Mouse (Mus musculus): ENCODE data around the gene Cd9. TPM values are rescaled to one million over a fixed set of nuclear protein-coding genes. Genes with fewer than 3 reads are reported as not detected.

Gene Cd9
- polyA plus RNA-seq, 1 experiment from 2014 or later: 73.6 TPM

DNA sequence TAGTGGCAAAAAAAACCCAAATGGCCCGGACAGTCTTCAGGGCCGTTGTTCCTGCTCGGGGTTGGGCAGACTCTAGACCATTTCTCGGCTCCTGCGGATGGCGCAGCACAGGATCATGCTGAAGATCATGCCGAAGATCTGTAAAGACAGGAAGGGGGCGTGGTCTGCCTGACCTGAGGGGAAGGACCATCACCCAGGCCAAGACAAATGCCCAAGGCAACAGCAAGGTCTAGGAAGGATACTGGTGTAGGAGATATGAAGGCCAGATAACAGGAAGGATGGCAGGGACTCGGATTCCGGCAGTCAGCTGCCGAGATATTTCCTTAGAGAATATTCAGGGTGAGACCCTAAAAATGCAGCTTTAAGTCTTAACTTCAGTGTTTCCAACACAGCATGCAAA, 34.0 kb downstream of the Cd9 start:
- 0 out of 2 replicates have a peak, but pooled peaks cover 12% of the 10 kb centered on the region for H3K4me1 ChIP-seq (replicated peaks)
- no peak overlapping the region for H3K4me2 ChIP-seq
- H3K27me3 ChIP-seq (replicated peaks): no peaks in the 10 kb centered on the region
- no peak for ATAC-seq (ENCODE audit: insufficient number of reproducible peaks, low FRiP score)
- no peak overlapping the region for H3K9ac ChIP-seq
- H3K27ac ChIP-seq (ENCODE audit: poor library complexity, severe bottlenecking): no peak overlapping the region
- H3K4me3 ChIP-seq: no peak overlapping the region
- peaks cover 23% of the 10 kb centered on the region for H3K36me3 ChIP-seq
- H3K9me3 ChIP-seq (replicated peaks): no peaks in the 10 kb centered on the region
- WGBS: 77% methylated on average over 11 of the region's 11 CpGs

DNA sequence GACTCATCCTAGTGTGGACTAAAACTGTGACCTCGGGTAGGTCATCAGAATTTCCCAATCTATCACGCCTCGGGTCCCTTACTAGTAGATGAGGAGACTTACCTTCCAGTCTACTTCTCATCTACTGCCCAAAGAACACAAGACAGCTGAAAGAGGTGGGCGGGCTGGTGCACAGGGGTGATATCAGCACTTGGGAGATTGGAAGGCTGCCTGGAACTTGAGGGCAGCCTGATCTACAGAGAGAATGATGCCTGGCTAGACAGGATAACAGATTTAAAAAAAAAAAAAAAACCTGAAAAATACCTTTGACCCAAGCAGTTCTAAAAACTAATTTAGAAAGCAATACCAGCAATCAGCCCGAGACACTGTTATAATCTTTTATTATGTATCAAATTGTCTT, 34.7 kb downstream of the Cd9 start:
- H3K4me3 ChIP-seq: no peak overlapping the region
- no peak for ATAC-seq (ENCODE audit: insufficient number of reproducible peaks, low FRiP score)
- H3K9me3 ChIP-seq (replicated peaks): no peaks in the 10 kb centered on the region
- 80% methylated on average over 5 of the region's 5 CpGs for WGBS
- H3K27ac ChIP-seq (ENCODE audit: poor library complexity, severe bottlenecking): no peak overlapping the region
- H3K36me3 ChIP-seq: peaks cover 23% of the 10 kb centered on the region
- H3K4me2 ChIP-seq: no peak overlapping the region
- H3K9ac ChIP-seq: no peak overlapping the region
- H3K4me1 ChIP-seq (replicated peaks): 0 out of 2 replicates have a peak, but pooled peaks cover 5% of the 10 kb centered on the region
- no peaks in the 10 kb centered on the region for H3K27me3 ChIP-seq (replicated peaks)

DNA sequence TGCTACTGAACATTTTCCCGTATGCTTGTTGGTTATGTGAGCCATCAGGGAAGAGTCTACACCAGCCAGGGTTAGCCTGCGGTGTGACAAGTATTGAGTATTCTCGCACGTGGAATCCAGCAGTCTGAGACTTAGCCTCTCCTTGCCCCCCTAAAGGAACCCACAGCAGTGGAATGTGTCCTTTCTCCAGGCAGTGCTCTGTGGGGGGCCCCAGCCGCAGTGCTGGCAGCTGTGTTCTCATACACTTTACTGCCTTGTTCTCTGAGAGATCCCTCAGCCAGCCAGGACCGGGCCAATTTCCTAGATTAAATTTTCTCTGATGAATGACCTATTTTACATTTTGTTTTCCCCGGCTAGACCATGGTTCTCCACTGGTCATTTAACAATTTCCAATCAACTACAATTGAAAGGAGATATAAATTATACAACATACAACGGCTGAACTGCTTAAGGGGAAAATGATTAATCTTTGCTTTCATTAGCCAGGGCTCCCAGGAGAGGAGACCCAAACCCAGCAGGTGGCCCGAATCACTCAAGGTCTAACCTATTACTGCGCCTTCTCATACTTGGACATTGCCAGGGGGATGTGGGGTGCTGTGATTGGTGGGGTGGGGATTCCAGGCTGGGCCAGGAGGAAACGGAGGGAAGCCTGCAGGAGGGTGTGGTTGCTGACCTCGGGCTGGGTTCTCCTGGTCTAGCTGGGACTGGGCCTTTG, 38.6 kb downstream of the Cd9 start:
- 0 out of 2 replicates have a peak, but pooled peaks cover 2% of the 10 kb centered on the region for H3K4me1 ChIP-seq (replicated peaks)
- no peaks in the 10 kb centered on the region for H3K9me3 ChIP-seq (replicated peaks)
- no peaks in the 10 kb centered on the region for H3K27me3 ChIP-seq (replicated peaks)
- no peak overlapping the region for H3K4me2 ChIP-seq
- no peak for ATAC-seq (ENCODE audit: insufficient number of reproducible peaks, low FRiP score)
- WGBS: 55% methylated on average over 12 of the region's 12 CpGs
- H3K36me3 ChIP-seq: peaks cover 13% of the 10 kb centered on the region; the same call in 1 of the 2 replicates
- no peak overlapping the region for H3K4me3 ChIP-seq
- no peak overlapping the region for H3K27ac ChIP-seq (ENCODE audit: poor library complexity, severe bottlenecking)
- no peak overlapping the region for H3K9ac ChIP-seq

DNA sequence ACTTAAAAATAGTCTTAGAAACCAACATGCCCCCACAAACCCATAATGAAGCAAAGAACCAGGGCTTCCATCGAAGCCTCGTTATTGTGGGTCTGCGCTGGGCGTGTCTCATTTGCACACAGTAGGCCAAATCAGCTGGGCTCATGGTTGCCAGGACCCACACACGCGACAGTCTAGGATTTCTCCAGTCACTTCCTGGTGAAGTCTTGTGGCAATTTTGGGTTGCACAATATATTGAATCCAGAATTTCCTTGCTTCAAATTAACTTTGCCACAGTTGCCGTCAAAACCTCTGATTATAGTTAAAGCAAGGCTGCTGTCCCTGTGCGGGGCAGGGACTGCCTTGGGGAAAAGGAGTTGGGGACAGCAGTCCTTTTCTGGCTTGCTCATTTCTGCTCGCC, 39.9 kb downstream of the Cd9 start:
- Histone ChIP-seq H3K9ac (no peak overlapping the region), H3K27ac (ENCODE audit: poor library complexity, severe bottlenecking) (no peak overlapping the region), H3K36me3 (0 out of 2 replicates have a peak, but pooled peaks cover 5% of the 10 kb centered on the region), H3K4me1 (replicated peaks) (0 out of 2 replicates have a peak, but pooled peaks cover 5% of the 10 kb centered on the region), H3K4me3 (no peak overlapping the region), H3K27me3 (replicated peaks) (no peaks in the 10 kb centered on the region), H3K4me2 (no peak overlapping the region), H3K9me3 (replicated peaks) (no peaks in the 10 kb centered on the region)
- WGBS: 88% methylated on average over 9 of the region's 9 CpGs
- ATAC-seq (ENCODE audit: insufficient number of reproducible peaks, low FRiP score): no peak

DNA sequence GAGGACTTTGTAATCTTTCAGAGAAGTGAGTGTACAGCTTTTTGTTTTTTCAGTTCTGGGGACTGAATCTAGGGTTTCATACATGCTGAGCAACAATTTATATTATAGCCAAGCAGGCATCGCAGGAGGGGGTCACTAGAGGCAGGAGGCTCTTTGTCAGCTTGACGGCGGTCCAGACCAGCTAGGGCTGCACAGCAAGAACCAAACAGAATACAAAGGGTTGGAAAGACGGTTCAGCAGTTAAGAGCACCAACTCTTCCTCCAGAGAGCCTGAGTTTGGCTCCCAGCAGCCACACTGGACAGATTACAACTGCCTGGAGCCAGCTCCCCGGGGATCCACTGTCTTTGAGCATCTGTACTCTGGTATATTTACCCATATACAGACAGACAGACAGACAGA, 40.3 kb downstream of the Cd9 start:
- Histone ChIP-seq H3K27ac (ENCODE audit: poor library complexity, severe bottlenecking) (no peak overlapping the region), H3K27me3 (replicated peaks) (no peaks in the 10 kb centered on the region), H3K9ac (no peak overlapping the region), H3K36me3 (0 out of 2 replicates have a peak, but pooled peaks cover under 1% of the 10 kb centered on the region), H3K4me3 (no peak overlapping the region), H3K4me2 (no peak overlapping the region), H3K9me3 (replicated peaks) (no peaks in the 10 kb centered on the region), H3K4me1 (replicated peaks) (0 out of 2 replicates have a peak, but pooled peaks cover 6% of the 10 kb centered on the region)
- no peak for ATAC-seq (ENCODE audit: insufficient number of reproducible peaks, low FRiP score)
- WGBS: 74% methylated on average over 5 of the region's 5 CpGs

DNA sequence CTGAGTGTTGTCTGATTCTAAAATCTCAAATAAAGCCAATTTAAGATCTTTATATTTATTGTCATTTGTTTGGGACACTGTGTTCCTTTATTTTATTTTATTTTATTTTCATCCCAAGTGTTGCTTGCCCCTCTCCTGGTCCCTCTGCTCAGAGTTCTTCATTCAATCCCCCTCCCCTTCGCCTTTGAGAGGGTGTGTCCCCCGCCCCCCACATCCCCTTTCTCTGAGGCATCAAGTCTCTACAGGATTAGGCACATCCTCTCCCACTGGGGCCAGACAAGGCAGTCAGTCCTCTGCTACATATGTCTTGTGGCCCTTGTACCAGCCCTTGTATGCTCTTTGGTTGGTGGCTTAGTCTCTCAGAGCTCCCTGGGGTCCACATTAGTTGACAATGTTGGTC, 46.9 kb downstream of the Cd9 start:
- no peak overlapping the region for H3K4me3 ChIP-seq
- 0 out of 2 replicates have a peak, but pooled peaks cover 4% of the 10 kb centered on the region for H3K4me1 ChIP-seq (replicated peaks)
- H3K27ac ChIP-seq (ENCODE audit: poor library complexity, severe bottlenecking): no peak overlapping the region
- H3K36me3 ChIP-seq: no peaks in the 10 kb centered on the region
- peaks cover 5% of the 10 kb centered on the region; the same call in 1 of the 2 replicates for H3K27me3 ChIP-seq (replicated peaks)
- 63% methylated on average over 2 of the region's 2 CpGs for WGBS
- ATAC-seq (ENCODE audit: insufficient number of reproducible peaks, low FRiP score): no peak
- no peaks in the 10 kb centered on the region for H3K9me3 ChIP-seq (replicated peaks)
- H3K9ac ChIP-seq: no peak overlapping the region
- no peak overlapping the region for H3K4me2 ChIP-seq

DNA sequence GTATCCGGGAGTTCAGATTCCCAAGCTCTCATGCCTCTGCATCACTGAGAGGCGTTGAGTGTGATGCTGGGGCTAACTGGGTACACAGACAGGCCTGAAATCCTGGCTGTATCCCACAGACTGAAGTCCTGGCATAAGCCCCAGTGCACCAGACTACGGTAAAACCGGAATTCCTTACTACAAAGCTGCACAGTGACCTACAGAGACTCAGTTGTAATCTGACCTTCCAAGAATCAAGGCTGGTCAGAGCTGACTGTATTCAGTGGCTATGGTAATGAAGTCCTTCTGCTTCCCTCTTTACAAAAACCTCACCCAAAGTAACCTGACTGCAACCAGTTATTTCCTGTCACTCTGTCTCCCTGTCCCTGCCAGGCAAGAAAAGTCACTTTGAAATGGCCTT, 47.4 kb downstream of the Cd9 start:
- Histone ChIP-seq H3K27ac (ENCODE audit: poor library complexity, severe bottlenecking) (no peak overlapping the region), H3K27me3 (replicated peaks) (peaks cover 5% of the 10 kb centered on the region; the same call in 1 of the 2 replicates)

DNA sequence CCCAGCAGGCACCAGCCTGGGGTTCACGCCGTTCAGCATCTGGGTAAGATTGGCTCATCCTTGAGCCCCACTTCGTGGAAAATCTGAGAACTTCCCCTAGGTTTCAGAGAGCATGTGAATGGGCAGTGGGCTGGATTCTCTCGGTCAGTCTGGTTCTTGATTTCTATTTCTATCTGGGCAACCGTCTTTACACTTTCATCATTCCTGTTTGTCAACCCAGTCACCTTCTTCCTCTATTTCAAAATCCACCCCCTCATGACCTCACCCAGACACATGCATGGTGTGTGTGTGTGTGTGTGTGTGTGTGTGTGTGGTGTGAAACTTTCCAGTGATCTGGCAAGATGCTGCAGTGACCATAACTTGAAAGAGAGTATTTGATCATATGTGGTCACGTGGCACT, 49.2 kb downstream of the Cd9 start:
- ATAC-seq (ENCODE audit: insufficient number of reproducible peaks, low FRiP score): no peak
- Histone ChIP-seq H3K4me3 (no peak overlapping the region), H3K4me1 (replicated peaks) (0 out of 2 replicates have a peak, but pooled peaks cover 4% of the 10 kb centered on the region), H3K27ac (ENCODE audit: poor library complexity, severe bottlenecking) (no peak overlapping the region), H3K27me3 (replicated peaks) (peaks cover 5% of the 10 kb centered on the region; the same call in 1 of the 2 replicates), H3K9ac (no peak overlapping the region), H3K9me3 (replicated peaks) (no peaks in the 10 kb centered on the region), H3K36me3 (no peaks in the 10 kb centered on the region), H3K4me2 (no peak overlapping the region)
- WGBS: 78% methylated on average over 6 of the region's 6 CpGs

More for the DNA sequence above, 47.4 kb downstream of the Cd9 start:
- Histone ChIP-seq H3K4me2 (no peak overlapping the region), H3K9me3 (replicated peaks) (no peaks in the 10 kb centered on the region), H3K36me3 (no peaks in the 10 kb centered on the region), H3K4me3 (no peak overlapping the region), H3K9ac (no peak overlapping the region), H3K4me1 (replicated peaks) (0 out of 2 replicates have a peak, but pooled peaks cover 4% of the 10 kb centered on the region)
- 56% methylated on average over 4 of the region's 4 CpGs for WGBS
- ATAC-seq (ENCODE audit: insufficient number of reproducible peaks, low FRiP score): no peak; the same call in 1 of the 2 replicates

DNA sequence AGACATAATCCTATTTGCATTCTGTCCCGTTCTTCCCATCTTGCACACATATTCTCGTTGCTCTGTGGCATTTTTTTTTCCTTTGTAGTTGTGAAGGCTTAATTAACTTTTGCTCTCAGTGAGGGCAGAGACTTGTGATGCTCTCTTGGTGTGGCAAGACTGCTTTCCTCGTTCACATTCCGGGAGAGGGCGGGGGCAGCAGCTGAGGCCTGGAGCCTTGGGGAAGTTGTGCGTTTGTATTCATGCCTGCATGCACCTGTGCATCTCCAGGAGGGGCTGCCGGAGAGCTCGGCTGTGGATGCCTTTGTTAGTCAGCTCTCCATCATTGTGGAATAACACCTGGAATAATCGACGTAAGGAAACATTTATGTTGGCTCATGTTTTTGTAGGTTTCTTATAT, 52.0 kb downstream of the Cd9 start:
- H3K36me3 ChIP-seq: no peaks in the 10 kb centered on the region
- no peak for ATAC-seq (ENCODE audit: insufficient number of reproducible peaks, low FRiP score)
- 0 out of 2 replicates have a peak, but pooled peaks cover 2% of the 10 kb centered on the region for H3K4me1 ChIP-seq (replicated peaks)
- no peak overlapping the region for H3K27ac ChIP-seq (ENCODE audit: poor library complexity, severe bottlenecking)
- H3K4me3 ChIP-seq: no peak overlapping the region
- no peak overlapping the region for H3K4me2 ChIP-seq
- H3K9me3 ChIP-seq (replicated peaks): no peaks in the 10 kb centered on the region
- no peak overlapping the region for H3K9ac ChIP-seq
- 68% methylated on average over 10 of the region's 10 CpGs for WGBS
- H3K27me3 ChIP-seq (replicated peaks): no peaks in the 10 kb centered on the region; the same call in 1 of the 2 replicates

DNA sequence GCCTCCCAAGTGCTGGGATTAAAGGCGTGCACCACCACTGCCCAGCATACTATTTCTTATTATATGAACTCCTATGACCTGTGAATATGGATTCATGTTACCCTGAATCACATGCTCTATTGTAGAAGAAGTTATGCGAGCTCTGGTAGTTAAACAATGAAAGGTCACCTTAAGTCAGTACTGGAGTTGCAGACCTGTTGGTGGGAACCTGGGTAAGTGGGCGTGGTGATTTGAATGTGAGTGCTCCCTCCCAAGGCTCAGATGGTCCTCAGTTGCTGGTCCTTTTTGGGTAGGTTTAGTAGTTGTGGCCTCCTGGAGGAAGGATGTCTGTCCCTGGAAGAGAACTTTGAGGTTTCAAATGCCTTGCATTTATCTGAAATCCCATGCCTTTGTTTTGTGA, 57.8 kb downstream of the Cd9 start:
- H3K4me2 ChIP-seq: no peak overlapping the region
- no peak overlapping the region for H3K4me3 ChIP-seq
- H3K9me3 ChIP-seq (replicated peaks): no peaks in the 10 kb centered on the region
- H3K4me1 ChIP-seq (replicated peaks): peaks cover 20% of the 10 kb centered on the region
- no peak overlapping the region for H3K27ac ChIP-seq (ENCODE audit: poor library complexity, severe bottlenecking)
- H3K9ac ChIP-seq: no peak overlapping the region
- no peak for ATAC-seq (ENCODE audit: insufficient number of reproducible peaks, low FRiP score)
- H3K27me3 ChIP-seq (replicated peaks): no peaks in the 10 kb centered on the region; the same call in 1 of the 2 replicates
- WGBS: 89% methylated on average over 3 of the region's 3 CpGs
- no peaks in the 10 kb centered on the region for H3K36me3 ChIP-seq

DNA sequence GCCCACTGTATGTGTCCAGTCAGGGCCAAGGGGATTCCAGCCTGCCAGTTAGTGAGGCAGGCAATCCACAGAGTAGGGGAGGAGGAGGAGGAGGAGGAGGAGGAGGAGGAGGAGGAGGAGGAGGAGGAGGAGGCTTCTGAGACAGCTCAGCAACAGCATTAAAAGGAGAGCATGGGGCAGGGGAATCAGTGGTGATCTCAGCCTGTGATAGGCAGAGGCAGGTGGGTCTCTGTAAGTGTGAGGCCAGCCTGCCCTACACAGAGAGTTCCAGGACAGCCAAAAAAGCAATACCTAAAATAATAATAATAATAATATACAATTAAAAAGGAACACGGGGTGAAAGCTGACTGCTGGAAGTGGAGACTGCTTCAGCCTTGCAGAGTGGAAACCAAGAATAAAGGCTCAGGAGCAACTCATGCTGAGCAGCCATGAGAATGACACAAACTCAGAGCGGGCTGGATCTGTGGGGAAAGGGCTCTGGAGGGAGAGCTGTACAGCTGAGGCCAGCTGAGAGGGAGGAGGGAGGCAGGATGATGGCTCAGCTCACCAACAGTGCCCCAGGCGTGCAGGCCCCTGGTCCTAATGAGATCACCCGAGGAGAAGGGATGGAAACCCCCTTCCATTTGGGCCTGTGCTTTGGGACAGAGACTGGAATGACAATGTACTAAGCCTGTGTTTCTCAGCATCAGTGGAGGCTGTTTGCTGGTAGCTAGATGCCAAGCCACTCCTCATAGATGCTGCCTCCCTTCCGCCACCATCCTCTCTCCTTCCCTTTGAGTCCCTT, 59.7 kb downstream of the Cd9 start:
- Histone ChIP-seq H3K27ac (ENCODE audit: poor library complexity, severe bottlenecking) (no peak overlapping the region), H3K9me3 (replicated peaks) (no peaks in the 10 kb centered on the region), H3K36me3 (no peaks in the 10 kb centered on the region), H3K4me2 (no peak overlapping the region), H3K4me1 (replicated peaks) (peaks cover 26% of the 10 kb centered on the region), H3K9ac (no peak overlapping the region), H3K27me3 (replicated peaks) (no peaks in the 10 kb centered on the region; the same call in 1 of the 2 replicates), H3K4me3 (no peak overlapping the region)
- ATAC-seq (ENCODE audit: insufficient number of reproducible peaks, low FRiP score): no peak
- WGBS: 72% methylated on average over 5 of the region's 5 CpGs
